18 mouse cellular contexts compared by ENCODE assay signal in genomic region chr13:28528898-28529511, GRCm38 (mm10).
DNase-seq lines count a peak whose midpoint lies in the region; ATAC-seq lines count a peak whose summit lies in the region.
"Had no signal": no experiment of that assay in that cellular context is flagged by ENCODE, and none has a peak within 500 bp of the region (broad histone marks: within the 10 kb centered on the region; RNA-seq: fewer than 3 reads in every experiment).

No protein-coding gene starts in this region.

- H3K9ac ChIP-seq in hindbrain, embryonic 12.5 days, result no peak overlapping the region
- no peak overlapping the region for H3K9ac ChIP-seq in forebrain, embryonic 16.5 days (replicated peaks; ENCODE audit: low read depth, low read length)
- H3K9ac ChIP-seq: kidney, embryonic 15.5 days; limb, embryonic 13.5 days had no signal

- no peaks in the 10 kb centered on the region for H3K27me3 ChIP-seq in hindbrain, embryonic 12.5 days
- H3K27me3 ChIP-seq in hindbrain, embryonic 10.5 days (ENCODE audit: insufficient read depth, poor library complexity, severe bottlenecking), result no peaks in the 10 kb centered on the region
- H3K27me3 ChIP-seq in forebrain, embryonic 16.5 days (replicated peaks; ENCODE audit: control insufficient read depth, insufficient read depth, low read length), result no peaks in the 10 kb centered on the region
- H3K27me3 ChIP-seq: kidney, embryonic 15.5 days; limb, embryonic 13.5 days had no signal

- DNase-seq in hindbrain, embryonic 10.5 days (ENCODE audit: low spot score), result no peak
- peak; percentile 1 for DNase-seq in thymus, postnatal 25 days
- DNase-seq in thymus, postnatal 14 days, result no peak
- no peak for DNase-seq in left cerebral cortex, adult 8-10 months (ENCODE audit: low spot score in 2 of 2)
- DNase-seq in lung, adult 18-20 months, result no peak
- DNase-seq in layer of hippocampus, postnatal 10 days (ENCODE audit: low spot score in 2 of 2), result no peak
- DNase-seq: adrenal gland, postnatal 25 days; cerebellum, postnatal 14 days; heart, adult 2 months; right cerebral cortex, adult 18-20 months; spleen, adult 18-20 months; thymus, postnatal 36 days had no signal

- H3K36me3 ChIP-seq in hindbrain, embryonic 12.5 days, result no peaks in the 10 kb centered on the region
- H3K36me3 ChIP-seq in hindbrain, embryonic 10.5 days, result peaks cover 23% of the 10 kb centered on the region
- no peaks in the 10 kb centered on the region for H3K36me3 ChIP-seq in forebrain, embryonic 16.5 days (ENCODE audit: control insufficient read depth, insufficient read depth)
- H3K36me3 ChIP-seq: G1E; kidney, embryonic 15.5 days had no signal

- ATAC-seq in hindbrain, embryonic 12.5 days (ENCODE audit: low FRiP score), result peak; percentile 38; the same call in 1 of the 2 replicates
- ATAC-seq in forebrain, embryonic 16.5 days, result peak; percentile 71

- no peak overlapping the region for H3K4me2 ChIP-seq in hindbrain, embryonic 12.5 days (replicated peaks)
- no peak overlapping the region for H3K4me2 ChIP-seq in forebrain, embryonic 16.5 days (ENCODE audit: low read length)
- H3K4me2 ChIP-seq: kidney, embryonic 15.5 days; limb, embryonic 13.5 days had no signal

- 80% methylated on average over 4 of the region's 4 CpGs for WGBS in hindbrain, embryonic 12.5 days
- 91% methylated on average over 4 of the region's 4 CpGs for whole genome bisulfite sequencing in hindbrain, embryonic 10.5 days
- 72% methylated on average over 4 of the region's 4 CpGs for WGBS in forebrain, embryonic 16.5 days

- H3K4me3 ChIP-seq in hindbrain, embryonic 12.5 days, result no peak overlapping the region
- no peak overlapping the region for H3K4me3 ChIP-seq in hindbrain, embryonic 10.5 days
- no peak overlapping the region for H3K4me3 ChIP-seq in forebrain, embryonic 16.5 days (replicated peaks; ENCODE audit: low read length)
- H3K4me3 ChIP-seq: heart, adult 2 months; kidney, embryonic 15.5 days; layer of hippocampus, adult 2 months; limb, embryonic 13.5 days had no signal

- no peaks in the 10 kb centered on the region for H3K9me3 ChIP-seq in hindbrain, embryonic 12.5 days (replicated peaks)
- H3K9me3 ChIP-seq in hindbrain, embryonic 10.5 days, result peaks cover 9% of the 10 kb centered on the region
- no peaks in the 10 kb centered on the region for H3K9me3 ChIP-seq in forebrain, embryonic 16.5 days (ENCODE audit: control insufficient read depth, low read length)
- H3K9me3 ChIP-seq: G1E had no signal

- peak overlapping the region; percentile 48; the same call in 1 of the 2 replicates for H3K27ac ChIP-seq in hindbrain, embryonic 12.5 days
- no peak overlapping the region for H3K27ac ChIP-seq in hindbrain, embryonic 10.5 days
- 0 out of 2 replicates have a peak overlapping the region, but pooled peaks have one; percentile 21 for H3K27ac ChIP-seq in forebrain, embryonic 16.5 days (ENCODE audit: low read length)
- H3K27ac ChIP-seq: heart, adult 2 months; kidney, embryonic 15.5 days; layer of hippocampus, adult 2 months; limb, embryonic 13.5 days had no signal

- peaks cover 12% of the 10 kb centered on the region; the same call in 1 of the 2 replicates for H3K4me1 ChIP-seq in hindbrain, embryonic 12.5 days
- H3K4me1 ChIP-seq in hindbrain, embryonic 10.5 days (replicated peaks), result peaks cover 11% of the 10 kb centered on the region; the same call in 1 of the 2 replicates
- H3K4me1 ChIP-seq in forebrain, embryonic 16.5 days (replicated peaks; ENCODE audit: control insufficient read depth, insufficient read depth, low read length), result peaks cover 5% of the 10 kb centered on the region; the same call in 1 of the 2 replicates
